Mouse (Mus musculus): ENCODE data around the gene Fam107b. TPM values are rescaled to one million over a fixed set of nuclear protein-coding genes. Genes with fewer than 3 reads are reported as not detected.
A peak's percentile ranks its signal among the peaks of the same experiment; 100 is the strongest.
"Not testable (repeated sequence)": the region's sequence is repeated elsewhere in the genome, so short reads cannot be mapped to it uniquely, and the experiment has no call there.

Gene Fam107b
- polyA plus RNA-seq, 1 experiment from 2014 or later, result 98.3 TPM

GRCm38 (mm10) chr2:3657811-3658730 is 87.8 kb downstream of the Fam107b start:
- DNase-seq (ENCODE audit: low spot score), result peak; percentile 87

- peak; percentile 37 for DNase-seq (ENCODE audit: low spot score)
Measured at GRCm38 (mm10) chr2:3658900-3659299, 88.6 kb downstream of the Fam107b start.

- DNase-seq (ENCODE audit: low spot score), result no peak
Measured at GRCm38 (mm10) chr2:3659300-3659910, 89.1 kb downstream of the Fam107b start.

GRCm38 (mm10) chr2:3664086-3664485 is 93.8 kb downstream of the Fam107b start:
- DNase-seq (ENCODE audit: low spot score), result peak; percentile 32

GRCm38 (mm10) chr2:3668682-3669081 is 98.4 kb downstream of the Fam107b start:
- peak; percentile 39 for DNase-seq (ENCODE audit: low spot score)

- no peak for DNase-seq (ENCODE audit: low spot score)
Measured at GRCm38 (mm10) chr2:3669646-3670045, 99.4 kb downstream of the Fam107b start.

- no peak for DNase-seq (ENCODE audit: low spot score)
Measured at GRCm38 (mm10) chr2:3672654-3673367, 102.5 kb downstream of the Fam107b start.

- DNase-seq (ENCODE audit: low spot score), result no peak
Measured at GRCm38 (mm10) chr2:3675481-3675880, 105.2 kb downstream of the Fam107b start.

GRCm38 (mm10) chr2:3682699-3683098 is 112.4 kb downstream of the Fam107b start:
- DNase-seq (ENCODE audit: low spot score), result no peak

GRCm38 (mm10) chr2:3683343-3683742 is 113.1 kb downstream of the Fam107b start:
- DNase-seq (ENCODE audit: low spot score), result no peak

GRCm38 (mm10) chr2:3683751-3684229 is 113.5 kb downstream of the Fam107b start:
- DNase-seq (ENCODE audit: low spot score), result no peak

- no peak for DNase-seq (ENCODE audit: low spot score)
Measured at GRCm38 (mm10) chr2:3690221-3690620, 119.9 kb downstream of the Fam107b start.

GRCm38 (mm10) chr2:3692833-3693232 is 122.5 kb downstream of the Fam107b start:
- no peak for DNase-seq (ENCODE audit: low spot score)

GRCm38 (mm10) chr2:3695900-3696299 is 125.6 kb downstream of the Fam107b start:
- no peak for DNase-seq (ENCODE audit: low spot score)

GRCm38 (mm10) chr2:3700368-3700767 is 130.1 kb downstream of the Fam107b start:
- no peak for DNase-seq (ENCODE audit: low spot score)

GRCm38 (mm10) chr2:3702640-3703190 is 132.4 kb downstream of the Fam107b start:
- DNase-seq (ENCODE audit: low spot score), result no peak

GRCm38 (mm10) chr2:3703806-3704205 is 133.5 kb downstream of the Fam107b start:
- DNase-seq (ENCODE audit: low spot score), result no peak

GRCm38 (mm10) chr2:3704311-3705162 is 134.2 kb downstream of the Fam107b start:
- no peak for DNase-seq (ENCODE audit: low spot score)

- not testable (repeated sequence) for DNase-seq (ENCODE audit: low spot score)
Measured at GRCm38 (mm10) chr2:3705283-3705682, 135.0 kb downstream of the Fam107b start.

- DNase-seq (ENCODE audit: low spot score), result no peak
Measured at GRCm38 (mm10) chr2:3707236-3707635, 136.9 kb downstream of the Fam107b start.

Data from thymus, postnatal 0 days (tissue).